Mouse (Mus musculus) lung, postnatal 0 days (tissue): ENCODE results near the gene Hist1h2ac. TPM values are rescaled to one million over a fixed set of nuclear protein-coding genes. Genes with fewer than 3 reads are reported as not detected.
"Not testable (repeated sequence)": the region's sequence is repeated elsewhere in the genome, so short reads cannot be mapped to it uniquely, and the experiment has no call there.

ENCODE experiments used
- ATAC-seq: fragments of 200-750 bp; cut with Nextera tagmentation; 2 replicates; pipeline ENCODE4 v1.8.0; 2017; ENCODE audit warnings: moderate library complexity
- DNase-seq: peaks from one replicate; pipeline ENCODE4 v3.0.0-alpha.2; 2016; ENCODE audit warnings: low spot score
- H3K27ac ChIP-seq: fragments of 300-500 bp; sonication (generic); 2 replicates; pipeline ENCODE4 v1.5.1; 2014; ENCODE audit warnings: antibody characterized with exemption, mild to moderate bottlenecking, low read length, mixed read lengths
- H3K27me3 ChIP-seq: fragments of 300-500 bp; sonication (generic); replicated peaks from 2 replicates; pipeline ENCODE4 v1.6.1; 2014; ENCODE audit warnings: low read length, mixed read lengths; ENCODE audit not compliant: insufficient read depth
- H3K36me3 ChIP-seq: fragments of 300-500 bp; sonication (generic); 2 replicates; pipeline ENCODE4 v1.6.1; 2014; ENCODE audit warnings: low read length, mixed read lengths; ENCODE audit not compliant: insufficient read depth
- H3K4me1 ChIP-seq: fragments of 300-500 bp; sonication (generic); 2 replicates; pipeline ENCODE4 v1.6.1; 2014; ENCODE audit warnings: antibody characterized with exemption, low read depth, low read length, mixed read lengths; ENCODE audit not compliant: insufficient read depth
- H3K4me2 ChIP-seq: fragments of 300-500 bp; sonication (generic); replicated peaks from 2 replicates; pipeline ENCODE4 v1.6.1; 2014; ENCODE audit warnings: low read depth, mild to moderate bottlenecking, low read length, moderate library complexity, mixed read lengths
- H3K4me3 ChIP-seq: fragments of 300-500 bp; sonication (generic); 2 replicates; pipeline ENCODE4 v1.5.1; 2014; ENCODE audit warnings: low read depth, low read length
- H3K9ac ChIP-seq: fragments of 300-500 bp; sonication (generic); replicated peaks from 2 replicates; pipeline ENCODE4 v1.6.1; 2014; ENCODE audit warnings: low read depth, mild to moderate bottlenecking
- H3K9me3 ChIP-seq: fragments of 300-500 bp; sonication (generic); 2 replicates; pipeline ENCODE4 v1.6.1; 2016; ENCODE audit warnings: low read length, mixed read lengths
- CTCF ChIP-seq: IDR thresholded peaks from 2 replicates; pipeline ENCODE4 v1.5.1; 2016; ENCODE audit warnings: antibody characterized with exemption, mild to moderate bottlenecking
- EP300 ChIP-seq: IDR thresholded peaks from 2 replicates; pipeline ENCODE4 v1.6.1; 2016; ENCODE audit warnings: antibody characterized with exemption, mild to moderate bottlenecking, control low read depth
- WGBS: fragments of 180-500 bp; shearing (Covaris S2); extraction: QIAGEN DNeasy Blood & Tissue Kit; methylation state at CpG from one replicate; pipeline ENCODE4 v1.1.7; 2014; 5-methylcytosine and 5-hydroxymethylcytosine counted together
- polyA plus RNA-seq: library from polyadenylated mRNA; unstranded; fragments of >200 nt; fragmentation: Nextera tagmentation; extraction: Ambion mirVana; gene quantifications from 2 replicates; pipeline ENCODE4 v1.2.1, GENCODE M21; 2015

Gene Hist1h2ac
- polyA plus RNA-seq, 1 experiment from 2014 or later = 0.54 TPM

DNA sequence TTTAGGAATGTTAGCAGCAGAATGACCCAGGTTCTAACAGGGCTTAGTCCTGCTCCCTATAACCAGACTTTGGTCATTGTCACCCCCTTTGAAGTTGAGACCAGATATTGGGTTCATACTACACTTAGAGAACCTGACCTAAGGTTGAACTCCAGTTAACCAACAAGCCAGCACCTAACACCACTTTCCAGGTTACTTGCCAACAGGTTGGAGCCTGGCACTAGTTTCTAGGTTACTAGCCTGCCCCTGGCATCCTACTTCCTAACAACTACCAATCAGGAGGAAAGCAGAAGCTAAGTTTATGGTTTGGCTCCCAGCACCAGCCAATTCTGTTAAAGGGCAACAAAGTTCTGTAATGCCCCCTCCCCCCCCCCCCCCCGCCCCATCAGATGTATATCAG is 41.5 kb upstream of the Hist1h2ac start:
- Histone ChIP-seq H3K27me3 (no peaks in the 10 kb centered on the region), H3K27ac (no peak overlapping the region), H3K4me2 (no peak overlapping the region), H3K9me3 (no peaks in the 10 kb centered on the region), H3K36me3 (no peaks in the 10 kb centered on the region), H3K9ac (no peak overlapping the region), H3K4me3 (no peak overlapping the region), H3K4me1 (no peaks in the 10 kb centered on the region)
- no peak for TF ChIP-seq EP300
- TF ChIP-seq CTCF = no peak
- ATAC-seq (no peak), DNase-seq (no peak)
- no CpG with 5 or more reads among the region's 1 CpGs for WGBS

DNA sequence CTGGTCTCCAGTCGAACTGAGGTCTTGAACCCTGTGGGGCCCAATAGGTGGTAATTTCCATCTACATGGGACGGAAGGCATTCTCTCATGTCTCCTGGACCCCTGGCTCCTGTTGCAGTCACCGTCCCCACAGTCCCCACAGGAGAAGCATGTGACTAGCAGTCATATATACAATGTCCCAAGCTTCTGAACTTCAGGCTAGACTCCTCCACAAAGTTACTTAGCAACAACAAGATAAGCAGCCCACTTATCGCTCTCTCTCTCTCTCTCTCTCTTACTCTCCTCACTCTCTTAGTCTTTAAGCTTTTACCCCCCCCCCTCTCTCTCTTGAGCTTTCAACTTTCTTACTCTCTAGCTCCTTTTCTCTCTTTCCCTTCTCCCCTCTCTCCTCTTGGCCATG is 40.5 kb upstream of the Hist1h2ac start:
- 54% methylated on average over 4 of the region's 4 CpGs for WGBS
- H3K9ac ChIP-seq = no peak overlapping the region
- H3K4me2 ChIP-seq = no peak overlapping the region

DNA sequence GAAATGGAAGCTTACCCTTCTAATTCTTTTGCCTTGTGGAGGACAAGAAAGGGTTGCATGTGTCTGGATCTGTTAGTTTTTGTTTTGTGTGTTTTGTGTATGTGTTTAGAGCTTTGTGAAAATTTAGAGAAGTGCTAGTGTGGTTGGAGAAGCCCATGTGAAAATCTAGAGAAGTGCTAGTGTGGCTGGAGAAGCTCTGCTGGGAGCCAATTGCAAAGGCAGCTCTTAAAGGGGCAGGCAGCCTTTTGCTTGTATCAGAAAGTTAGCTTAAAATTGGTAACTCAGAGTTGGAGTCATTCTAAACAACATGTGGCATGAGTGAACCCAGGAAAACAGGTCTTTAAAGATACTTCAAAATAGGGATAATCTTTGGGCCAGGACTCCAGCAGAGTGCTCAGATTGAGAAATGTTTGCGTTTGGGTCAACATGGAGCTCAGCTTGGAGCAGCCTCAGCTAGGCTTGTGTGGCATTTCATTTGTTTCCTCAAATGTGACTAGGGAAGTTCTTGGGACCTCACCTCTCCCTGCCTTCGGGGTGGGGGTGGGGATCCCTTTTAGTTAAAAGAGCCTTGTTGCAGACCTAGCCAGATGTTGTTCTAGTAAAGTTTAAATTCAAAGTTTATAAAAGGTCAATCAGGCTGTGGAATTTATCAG is 34.0 kb upstream of the Hist1h2ac start:
- ATAC-seq, DNase-seq, H3K4me1 ChIP-seq, H3K27ac ChIP-seq, H3K9ac ChIP-seq, H3K9me3 ChIP-seq, H3K27me3 ChIP-seq, H3K36me3 ChIP-seq, H3K4me2 ChIP-seq, H3K4me3 ChIP-seq: not testable (repeated sequence)
- WGBS = 18% methylated on average over 2 of the region's 2 CpGs

More for the DNA sequence above, 40.5 kb upstream of the Hist1h2ac start:
- DNase-seq (no peak), ATAC-seq (peak; percentile 52)
- no peak overlapping the region for H3K27ac ChIP-seq
- no peak overlapping the region for H3K4me3 ChIP-seq
- H3K36me3 ChIP-seq = no peaks in the 10 kb centered on the region
- no peaks in the 10 kb centered on the region for H3K4me1 ChIP-seq
- TF ChIP-seq EP300 (no peak), CTCF (no peak)
- no peaks in the 10 kb centered on the region for H3K9me3 ChIP-seq
- no peaks in the 10 kb centered on the region for H3K27me3 ChIP-seq

DNA sequence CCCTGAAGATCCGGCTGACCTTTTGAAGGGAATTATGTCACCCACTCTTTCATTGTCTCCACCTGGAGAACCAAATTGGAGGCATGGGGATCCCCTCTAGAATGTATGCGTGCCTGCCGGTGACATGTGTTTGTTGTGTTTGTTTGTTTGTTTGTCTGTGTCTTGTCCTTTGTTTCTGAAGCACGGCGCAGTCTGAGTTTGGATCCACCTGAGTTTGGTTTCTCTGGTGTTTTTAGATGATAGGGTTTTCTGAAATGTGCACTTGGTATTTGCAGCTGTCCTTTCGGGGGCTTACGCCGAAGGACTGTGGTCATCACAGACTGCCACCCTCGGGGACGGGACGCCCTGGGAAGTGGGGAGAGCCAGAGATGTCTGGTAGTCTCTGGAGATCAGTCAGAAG is 33.4 kb upstream of the Hist1h2ac start:
- H3K4me3 ChIP-seq = no peak overlapping the region
- 51% methylated on average over 11 of the region's 11 CpGs for WGBS

DNA sequence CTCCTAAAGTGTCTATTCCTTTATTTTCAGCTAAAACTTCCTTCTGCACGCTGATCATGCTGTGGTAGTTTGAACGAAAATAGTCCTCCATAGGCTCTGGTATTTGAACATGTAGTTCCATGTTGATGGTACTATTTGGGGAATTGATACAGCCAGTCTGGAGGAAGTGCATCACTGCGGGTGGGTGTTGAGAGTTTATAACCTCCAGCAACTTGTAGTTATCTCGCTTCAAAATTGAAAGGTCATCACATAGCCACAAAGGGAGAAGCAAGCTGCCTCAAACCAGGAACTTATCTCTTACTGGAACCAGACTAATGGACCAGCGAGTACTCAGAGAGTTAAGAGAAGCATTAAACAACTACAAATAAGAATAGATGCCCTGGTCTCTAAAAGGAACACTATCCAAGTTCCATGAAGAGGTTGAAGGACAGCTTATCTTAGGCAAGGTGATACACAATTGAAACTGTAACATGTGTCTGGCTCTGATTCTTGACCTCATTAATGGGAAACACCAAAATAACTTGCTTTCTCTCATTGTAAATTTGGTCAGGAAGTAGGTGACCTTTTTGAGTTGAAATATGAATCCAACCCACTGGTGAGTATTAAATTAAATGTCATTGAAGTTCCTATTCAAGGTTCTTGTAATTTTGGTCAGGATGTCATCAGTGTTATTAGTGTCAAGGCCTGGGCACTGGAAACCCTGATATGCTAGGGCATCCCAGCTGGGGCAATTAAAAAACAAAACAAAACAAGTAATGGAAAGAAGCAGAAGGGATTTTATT is 32.7 kb upstream of the Hist1h2ac start:
- Histone ChIP-seq H3K4me2 (no peak overlapping the region), H3K27ac (no peak overlapping the region), H3K9ac (no peak overlapping the region), H3K4me3 (no peak overlapping the region), H3K27me3 (no peaks in the 10 kb centered on the region), H3K9me3 (no peaks in the 10 kb centered on the region), H3K36me3 (no peaks in the 10 kb centered on the region), H3K4me1 (no peaks in the 10 kb centered on the region)
- ATAC-seq (no peak), DNase-seq (no peak)
- no peak for TF ChIP-seq CTCF
- 84% methylated on average over 5 of the region's 5 CpGs for WGBS

More for the DNA sequence above, 33.4 kb upstream of the Hist1h2ac start:
- TF ChIP-seq EP300 (no peak), CTCF (no peak)
- H3K36me3 ChIP-seq = no peaks in the 10 kb centered on the region
- H3K9me3 ChIP-seq = no peaks in the 10 kb centered on the region
- no peak for DNase-seq
- no peaks in the 10 kb centered on the region for H3K27me3 ChIP-seq
- no peak overlapping the region for H3K27ac ChIP-seq
- no peaks in the 10 kb centered on the region for H3K4me1 ChIP-seq
- no peak overlapping the region for H3K4me2 ChIP-seq
- no peak overlapping the region for H3K9ac ChIP-seq
- no peak for ATAC-seq

DNA sequence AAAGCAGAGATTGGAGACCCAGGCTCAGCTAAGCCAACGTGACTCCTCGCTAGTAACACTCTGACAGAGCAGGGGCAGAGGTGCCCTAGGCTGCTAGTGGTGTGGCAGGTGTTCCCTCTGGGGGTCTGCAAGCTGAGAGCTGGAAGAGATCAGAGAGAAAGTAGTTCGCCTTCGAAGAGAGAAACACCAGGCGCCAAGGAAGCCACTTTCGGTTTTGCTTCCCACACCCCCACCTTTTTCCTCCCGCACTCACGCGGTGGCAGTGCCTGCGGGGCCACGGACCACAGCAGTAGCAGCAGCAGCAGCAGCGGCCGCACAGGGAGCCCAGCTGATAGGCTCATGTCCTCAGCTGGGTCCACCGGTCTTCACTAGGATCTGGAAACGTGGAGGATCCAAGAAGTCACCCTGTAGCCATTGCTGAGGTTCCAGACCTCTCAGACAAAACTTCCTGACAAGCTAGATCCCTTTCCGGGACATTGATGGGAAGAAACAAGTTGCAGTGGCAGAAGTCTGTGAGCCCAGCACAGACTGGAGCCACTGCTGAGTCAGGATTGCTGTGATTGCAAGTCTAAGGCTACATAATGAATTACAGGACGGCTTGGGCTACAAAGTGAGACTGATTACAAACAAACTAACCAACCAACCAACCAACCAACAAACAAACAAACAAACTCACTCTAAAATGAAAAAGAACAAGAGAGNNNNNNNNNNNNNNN is 26.8 kb upstream of the Hist1h2ac start, which contains the start of gene Hfe:
Hfe (minus strand) TSS at position 481 of the 716 bp plus-strand sequence.
- Histone ChIP-seq H3K27me3 (no peaks in the 10 kb centered on the region), H3K4me2 (peak within 1 kb of the TSS; percentile 81), H3K9ac (peak within 1 kb of the TSS; percentile 68), H3K36me3 (no peaks in the 10 kb centered on the region), H3K27ac (peak within 1 kb of the TSS; percentile 85), H3K4me1 (no peaks in the 10 kb centered on the region), H3K4me3 (peak within 1 kb of the TSS; percentile 69), H3K9me3 (no peaks in the 10 kb centered on the region)
- ATAC-seq (peak; percentile 86), DNase-seq (peak; percentile 80)
- 3% methylated on average over 17 of the region's 17 CpGs for WGBS
- no peak for TF ChIP-seq EP300
